Mouse (Mus musculus): ENCODE results near the gene H1foo.

DNA sequence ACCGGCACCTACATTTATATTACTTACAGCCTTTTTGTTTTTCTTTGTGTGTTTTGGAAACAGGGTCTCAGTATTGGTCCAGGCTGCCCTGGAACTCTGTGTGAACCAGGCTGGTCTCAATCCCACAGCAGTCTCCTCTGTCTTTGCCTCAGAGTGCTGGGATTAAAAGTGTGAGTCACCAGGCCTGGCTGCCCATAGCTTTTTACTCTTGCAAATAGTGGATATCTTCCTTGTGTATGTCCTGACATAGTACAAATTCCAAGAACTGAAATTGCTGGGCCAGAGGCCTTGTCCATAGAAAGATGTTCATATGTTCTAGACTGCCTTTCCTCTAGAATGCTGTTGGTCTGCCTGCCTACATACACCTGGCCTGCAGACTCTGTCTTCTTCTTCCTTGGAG, 48.4 kb upstream of the H1foo start:
- TF ChIP-seq CTCF (IDR thresholded peaks at IDR 0.05; ENCODE audit: borderline replicate concordance, insufficient read depth, low read length): no peak
- no peak for TF ChIP-seq POLR2A (IDR thresholded peaks at IDR 0.05; ENCODE audit: low read depth, low read length)

Measured in embryonic fibroblast, embryonic 13.5 days (primary cell).